In the genomic region with DNA sequence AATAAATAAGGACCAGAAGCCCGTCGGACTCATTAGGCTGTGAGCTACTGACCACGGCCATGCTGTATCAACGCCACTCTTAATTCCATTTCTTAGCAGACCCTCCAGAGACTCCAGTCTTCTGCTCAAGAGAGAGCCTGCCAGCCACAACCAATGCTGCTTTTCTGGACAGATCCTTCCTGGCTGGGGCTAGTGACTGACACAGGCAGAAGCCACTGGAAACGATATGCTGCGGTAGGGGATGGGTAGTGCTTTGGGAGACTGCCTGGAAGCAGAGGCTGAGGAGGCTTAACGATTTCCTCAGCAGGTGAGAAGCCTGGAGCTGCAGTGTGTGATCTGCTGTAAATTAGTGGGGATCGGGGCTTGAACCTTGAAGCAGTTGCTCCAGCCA, we compare ENCODE assay signal across 9 mouse cellular contexts.
"Had no signal": no experiment of that assay in that cellular context is flagged by ENCODE, and none has a peak within 500 bp of the region (broad histone marks: within the 10 kb centered on the region; RNA-seq: fewer than 3 reads in every experiment).

No protein-coding gene starts in this region.

- H3K9me3 ChIP-seq: limb, embryonic 12.5 days; lung, embryonic 15.5 days; midbrain, embryonic 13.5 days had no signal

- ATAC-seq: midbrain, embryonic 13.5 days had no signal

- DNase-seq: kidney, adult 8-10 months; kidney, postnatal 25 days; layer of hippocampus, adult 9-11 months; layer of hippocampus, postnatal 36 days; right cerebral cortex, postnatal 25 days; thymus, postnatal 36 days had no signal

- H3K9ac ChIP-seq: limb, embryonic 12.5 days; lung, embryonic 15.5 days; midbrain, embryonic 13.5 days had no signal

- H3K36me3 ChIP-seq: limb, embryonic 12.5 days; lung, embryonic 15.5 days; midbrain, embryonic 13.5 days had no signal

- H3K4me1 ChIP-seq: lung, embryonic 15.5 days had no signal

- H3K4me3 ChIP-seq: limb, embryonic 12.5 days; lung, embryonic 15.5 days; midbrain, embryonic 13.5 days had no signal

- H3K4me2 ChIP-seq: limb, embryonic 12.5 days; lung, embryonic 15.5 days; midbrain, embryonic 13.5 days had no signal

- H3K27me3 ChIP-seq: limb, embryonic 12.5 days; lung, embryonic 15.5 days; midbrain, embryonic 13.5 days had no signal

- H3K27ac ChIP-seq: limb, embryonic 12.5 days; lung, embryonic 15.5 days; midbrain, embryonic 13.5 days had no signal
